ENCODE assay signal across 13 mouse cellular contexts in genomic region chr2:167450647-167451046, GRCm38 (mm10). TPM values are rescaled to one million over a fixed set of nuclear protein-coding genes. Genes with fewer than 3 reads are reported as not detected.
DNase-seq lines count a peak whose midpoint lies in the region; TF ChIP-seq lines count a peak whose summit lies in the region.
"Had no signal": no experiment of that assay in that cellular context is flagged by ENCODE, and none has a peak within 500 bp of the region (broad histone marks: within the 10 kb centered on the region; RNA-seq: fewer than 3 reads in every experiment).

No protein-coding gene starts in this region.

- DNase-seq in adrenal gland, postnatal 14 days: peak; percentile 55
- DNase-seq in adrenal gland, adult 8-10 months: no peak
- no peak for DNase-seq in left cerebral cortex, adult 2 months (ENCODE audit: extremely low spot score in 1 of 2, low spot score in 2 of 2)
- no peak for DNase-seq in left cerebral cortex, adult 11 months (ENCODE audit: low spot score)
- DNase-seq in cerebellum, adult 2 months: peak; percentile 67 to 68
- DNase-seq in kidney, postnatal 10 days: peak; percentile 43
- no peak for DNase-seq in testis, postnatal 10 days (ENCODE audit: low spot score)
- no peak for DNase-seq in Muller cell, postnatal 12 days (ENCODE audit: inconsistent ontology term)
- DNase-seq: lung, adult 2 months; midbrain, embryonic 14.5 days had no signal

- 38% methylated on average over 8 of the region's 8 CpGs for WGBS in cerebellum, adult 2 months

- H3K27me3 ChIP-seq in cerebellum, adult 2 months (ENCODE audit: control insufficient read depth, insufficient read depth, low read length): no peaks in the 10 kb centered on the region
- H3K27me3 ChIP-seq: heart, embryonic 12.5 days; hindbrain, embryonic 15.5 days; neural tube, embryonic 15.5 days had no signal

- H3K4me1 ChIP-seq in cerebellum, adult 2 months (ENCODE audit: control insufficient read depth, insufficient read depth, low read length): peaks cover 56% of the 10 kb centered on the region
- H3K4me1 ChIP-seq: hindbrain, embryonic 15.5 days; neural tube, embryonic 15.5 days had no signal

- intact Hi-C loops in left cerebral cortex, adult 2 months (cut with DNase I): no loop called here

- TF ChIP-seq CTCF in left cerebral cortex, adult 2 months (IDR thresholded peaks at IDR 0.05): peak; percentile 7
- peak; percentile 30; the same call in 1 of the 2 replicates for TF ChIP-seq CTCF in cerebellum, adult 2 months (IDR thresholded peaks at IDR 0.05; ENCODE audit: borderline replicate concordance, insufficient read depth, low read depth, low read length)

- H3K27ac ChIP-seq in left cerebral cortex, adult 2 months: no peak overlapping the region
- peak overlapping the region; percentile 82 for H3K27ac ChIP-seq in cerebellum, adult 2 months (ENCODE audit: insufficient read depth, low read length)
- H3K27ac ChIP-seq: hindbrain, embryonic 15.5 days; neural tube, embryonic 15.5 days had no signal

- H3K4me3 ChIP-seq in left cerebral cortex, adult 2 months: no peak overlapping the region
- H3K4me3 ChIP-seq in cerebellum, adult 2 months (replicated peaks; ENCODE audit: insufficient read depth, low read depth, low read length): no peak overlapping the region
- H3K4me3 ChIP-seq: heart, embryonic 12.5 days; hindbrain, embryonic 15.5 days; neural tube, embryonic 15.5 days had no signal

- TF ChIP-seq POLR2A in cerebellum, adult 2 months (IDR thresholded peaks at IDR 0.05; ENCODE audit: borderline replicate concordance, insufficient read depth, low read length): no peak

RNA-seq across cellular contexts. Expression of gene Slc9a8, which starts 29.1 kb away (rescaled TPM):
- total RNA-seq in adrenal gland, postnatal 14 days (2021): 32.1 and 38.2 TPM in 2 replicates
- 10 to 100 TPM; 39.8 to 87.3 (median 53.6) TPM for total RNA-seq in adrenal gland, adult 8-10 months (2022)
- 10 to 100 TPM; 31.1 to 34.4 TPM for total RNA-seq in left cerebral cortex, adult 2 months (2021)
- polyA plus RNA-seq in cerebellum, adult 2 months (2012; rRNA removed): 60.9 and 63.5 TPM in 2 replicates

RNA-seq across cellular contexts. Expression of gene Rnf114, which starts 41.8 kb away (rescaled TPM):
- 57.6 and 62.9 TPM in 2 replicates for total RNA-seq in adrenal gland, postnatal 14 days (2021)
- total RNA-seq in adrenal gland, adult 8-10 months (2022): 100 to 1,000 TPM in 2 of 4 experiments, 10 to 100 TPM in 2; 74.5 to 110 (median 100) TPM
- 10 to 100 TPM; 54.9 to 57.3 TPM for total RNA-seq in left cerebral cortex, adult 2 months (2021)
- polyA plus RNA-seq in cerebellum, adult 2 months (2012; rRNA removed): 101 and 106 TPM in 2 replicates

RNA-seq across cellular contexts. Expression of gene Spata2, which starts 42.0 kb away (rescaled TPM):
- 30.1 and 32.5 TPM in 2 replicates for total RNA-seq in adrenal gland, postnatal 14 days (2021)
- 10 to 100 TPM; 34.8 to 49.8 (median 38.9) TPM for total RNA-seq in adrenal gland, adult 8-10 months (2022)
- total RNA-seq in left cerebral cortex, adult 2 months (2021): 10 to 100 TPM; 78.0 to 79.1 TPM
- 80.2 and 88.0 TPM in 2 replicates for polyA plus RNA-seq in cerebellum, adult 2 months (2012; rRNA removed)

Comparison
In these comparisons a context has a peak if more than half of its experiments do, and no peak if none do; other contexts are left out.
1. DNase-seq: peak in adrenal gland, postnatal 14 days (single experiment), cerebellum, adult 2 months (2 of 2) and kidney, postnatal 10 days (single experiment); none in adrenal gland, adult 8-10 months (single experiment), left cerebral cortex, adult 2 months (0 of 2), left cerebral cortex, adult 11 months (single experiment), testis, postnatal 10 days (single experiment) and Muller cell, postnatal 12 days (single experiment).